In genomic region chr2:18046186-18046585, GRCm38 (mm10) we compare ENCODE assay signal across 8 mouse cellular contexts. TPM values are rescaled to one million over a fixed set of nuclear protein-coding genes. Genes with fewer than 3 reads are reported as not detected.
DNase-seq lines count a peak whose midpoint lies in the region; ATAC-seq and TF ChIP-seq lines count a peak whose summit lies in the region.

No protein-coding gene starts in this region.

- intact Hi-C loops in heart, adult 2 months (cut with DNase I), result loop anchor here (2.0 to 5.0 kb wide), 4 partner anchors 19 to 1611 kb away; partner anchors contain the start of genes Bmi1 and Otud1

- TF ChIP-seq EP300 in heart, adult 2 months (IDR thresholded peaks at IDR 0.05; ENCODE audit: insufficient read depth, low read depth, low read length), result no peak
- TF ChIP-seq EP300 in CH12.LX (IDR thresholded peaks at IDR 0.05; ENCODE audit: low read length), result no peak
- no peak for TF ChIP-seq EP300 in liver, embryonic 14.5 days (IDR thresholded peaks at IDR 0.05; ENCODE audit: low read depth)

- peaks cover 15% of the 10 kb centered on the region for H3K36me3 ChIP-seq in heart, adult 2 months (ENCODE audit: control insufficient read depth, insufficient read depth, low read length)
- H3K36me3 ChIP-seq in CH12.LX (replicated peaks in 1 of 2; ENCODE audit: control insufficient read depth in 1 of 2, insufficient read depth in 1 of 2, low read length in 1 of 2), result no peaks in the 10 kb centered on the region
- H3K36me3 ChIP-seq in forebrain, embryonic 14.5 days (ENCODE audit: control insufficient read depth, insufficient read depth, low read length), result no peaks in the 10 kb centered on the region
- H3K36me3 ChIP-seq in liver, embryonic 14.5 days (replicated peaks; ENCODE audit: control insufficient read depth, insufficient read depth, low read depth), result no peaks in the 10 kb centered on the region

- 8% methylated on average over 4 of the region's 4 CpGs for WGBS in heart, adult 2 months
- 0% methylated on average over 4 of the region's 4 CpGs for WGBS in forebrain, embryonic 14.5 days
- WGBS in liver, embryonic 14.5 days (ENCODE audit: insufficient replicate concordance), result 15% methylated on average over 4 of the region's 4 CpGs

- H3K27ac ChIP-seq in heart, adult 2 months, result peak overlapping the region; percentile 95
- no peak overlapping the region for H3K27ac ChIP-seq in CH12.LX (ENCODE audit: insufficient read depth, low read depth)
- H3K27ac ChIP-seq in forebrain, embryonic 14.5 days (ENCODE audit: low read depth, low read length), result peak overlapping the region; percentile 100
- H3K27ac ChIP-seq in liver, embryonic 14.5 days, result no peak overlapping the region

- TF ChIP-seq RAD21 in CH12.LX (IDR thresholded peaks at IDR 0.05; ENCODE audit: low read depth, low read length), result no peak

- TF ChIP-seq POLR2A in heart, adult 2 months (IDR thresholded peaks at IDR 0.05; ENCODE audit: insufficient read depth, low read depth, low read length), result no peak
- no peak for TF ChIP-seq POLR2A in CH12.LX (IDR thresholded peaks at IDR 0.05; ENCODE audit: low read depth, low read length)

- TF ChIP-seq CTCF in heart, adult 2 months (IDR thresholded peaks at IDR 0.05), result no peak
- no peak for TF ChIP-seq CTCF in CH12.LX (conservative IDR thresholded peaks at IDR 0.05 in 1 of 2, IDR thresholded peaks at IDR 0.05 in 1 of 2; ENCODE audit: low read depth in 2 of 2, low read length in 2 of 2)
- no peak for TF ChIP-seq CTCF in liver, embryonic 14.5 days (IDR thresholded peaks at IDR 0.05; ENCODE audit: low read depth)

- H3K4me3 ChIP-seq in heart, adult 2 months, result peak overlapping the region; percentile 74
- H3K4me3 ChIP-seq in CH12.LX (replicated peaks in 1 of 3; ENCODE audit: low read depth in 2 of 3, low read length in 2 of 3, poor library complexity in 1 of 3), result peak overlapping the region in 2 of 3 experiments; percentile 65 to 66
- H3K4me3 ChIP-seq in forebrain, embryonic 14.5 days (ENCODE audit: low read depth, low read length), result peak overlapping the region; percentile 98
- peak overlapping the region in 1 of 2 experiments; percentile 67; a peak in 2 of 4 replicates for H3K4me3 ChIP-seq in liver, embryonic 14.5 days (ENCODE audit: insufficient read depth in 1 of 2, low read depth in 2 of 2, low read length in 2 of 2)

- H3K9me3 ChIP-seq in CH12.LX (replicated peaks; ENCODE audit: low read length), result no peaks in the 10 kb centered on the region
- H3K9me3 ChIP-seq in forebrain, embryonic 14.5 days (replicated peaks; ENCODE audit: control insufficient read depth, low read length), result no peaks in the 10 kb centered on the region
- no peaks in the 10 kb centered on the region for H3K9me3 ChIP-seq in liver, embryonic 14.5 days (ENCODE audit: control insufficient read depth, low read length)

- ATAC-seq in forebrain, embryonic 14.5 days, result no peak
- ATAC-seq in liver, embryonic 14.5 days (ENCODE audit: insufficient read depth), result no peak

- no peaks in the 10 kb centered on the region; the same call in 1 of the 2 replicates for H3K79me2 ChIP-seq in heart, adult 2 months (replicated peaks; ENCODE audit: control insufficient read depth, insufficient read depth, low read length)
- H3K79me2 ChIP-seq in CH12.LX (replicated peaks; ENCODE audit: control insufficient read depth, extremely low read depth, insufficient read depth, poor library complexity, severe bottlenecking), result peaks cover 2% of the 10 kb centered on the region; the same call in 1 of the 2 replicates

- peaks cover 3% of the 10 kb centered on the region for H3K4me1 ChIP-seq in heart, adult 2 months (ENCODE audit: control insufficient read depth, insufficient read depth, low read length)
- peaks cover 2 to 42% of the 10 kb centered on the region in 2 experiments; a peak in 3 of 4 replicates for H3K4me1 ChIP-seq in CH12.LX (ENCODE audit: control insufficient read depth in 1 of 2, insufficient read depth in 2 of 2)
- peaks cover 28% of the 10 kb centered on the region for H3K4me1 ChIP-seq in forebrain, embryonic 14.5 days (ENCODE audit: control insufficient read depth, insufficient read depth, low read length)
- H3K4me1 ChIP-seq in liver, embryonic 14.5 days (replicated peaks; ENCODE audit: control insufficient read depth in 2 of 2, insufficient read depth in 2 of 2, low read length in 1 of 2), result peaks cover 0 to 11% of the 10 kb centered on the region in 2 experiments; a peak in 3 of 4 replicates

- peak overlapping the region; percentile 75 for H3K4me2 ChIP-seq in CH12.LX (ENCODE audit: insufficient read depth, low read depth, poor library complexity, severe bottlenecking)
- peak overlapping the region; percentile 94 for H3K4me2 ChIP-seq in forebrain, embryonic 14.5 days (ENCODE audit: low read length)
- peak overlapping the region; percentile 70 for H3K4me2 ChIP-seq in liver, embryonic 14.5 days (ENCODE audit: low read depth)

- DNase-seq in heart, adult 2 months, result no peak
- no peak for DNase-seq in heart, adult 9 months (ENCODE audit: low spot score in 2 of 2)
- DNase-seq in CH12.LX (ENCODE audit: extremely low read depth), result no peak
- DNase-seq in forebrain, embryonic 14.5 days (ENCODE audit: low spot score), result no peak
- DNase-seq in liver, embryonic 14.5 days (ENCODE audit: low read depth in 3 of 3, low spot score in 3 of 3), result no peak
- DNase-seq in thymus, postnatal 14 days, result no peak
- DNase-seq in frontal cortex, postnatal 25 days (ENCODE audit: low spot score in 2 of 2), result no peak
- no peak for DNase-seq in adrenal gland, postnatal 10 days

- no peaks in the 10 kb centered on the region for H3K27me3 ChIP-seq in heart, adult 2 months (ENCODE audit: control insufficient read depth, insufficient read depth, low read length)
- H3K27me3 ChIP-seq in CH12.LX (replicated peaks), result peaks cover 19% of the 10 kb centered on the region
- no peaks in the 10 kb centered on the region for H3K27me3 ChIP-seq in forebrain, embryonic 14.5 days (replicated peaks; ENCODE audit: control insufficient read depth, insufficient read depth, low read length)
- peaks cover 71% of the 10 kb centered on the region for H3K27me3 ChIP-seq in liver, embryonic 14.5 days (ENCODE audit: control insufficient read depth, insufficient read depth, low read length)

- in situ Hi-C loops in CH12.LX (cut with MboI; ENCODE audit: low pct_ligation_motif_present, low pct_unique_long_range_greater_than_20kb, low sequenced_read_pairs), result loop anchor here (25.0 kb wide), 2 partner anchors 316 to 641 kb away; partner anchors contain the start of genes Bmi1 and Spag6

- dilution Hi-C loops in CH12.LX (cut with MboI; ENCODE audit: extremely low pct_ligation_motif_present, extremely low pct_unique_long_range_greater_than_20kb, low sequenced_read_pairs), result no loop called here

- peak overlapping the region; percentile 99 for H3K9ac ChIP-seq in heart, adult 2 months (ENCODE audit: low read depth, low read length)
- H3K9ac ChIP-seq in CH12.LX (ENCODE audit: insufficient read depth, low read depth), result peak overlapping the region; percentile 49; the same call in 1 of the 2 replicates
- H3K9ac ChIP-seq in forebrain, embryonic 14.5 days (ENCODE audit: low read length), result peak overlapping the region; percentile 100
- no peak overlapping the region for H3K9ac ChIP-seq in liver, embryonic 14.5 days (replicated peaks)

TF ChIP-seq in CH12.LX, 34 proteins besides CTCF, POLR2A, EP300 and RAD21 (continues in another document):
- TF ChIP-seq CHD1 (IDR thresholded peaks at IDR 0.05; ENCODE audit: low read depth, low read length), result no peak
- TF ChIP-seq BHLHE40 (IDR thresholded peaks at IDR 0.05; ENCODE audit: low read depth, low read length), result no peak
- TF ChIP-seq MEF2A (IDR thresholded peaks at IDR 0.05; ENCODE audit: borderline replicate concordance, low read depth, low read length), result no peak
- TF ChIP-seq HCFC1 (IDR thresholded peaks at IDR 0.05; ENCODE audit: low read depth, low read length), result no peak

RNA-seq across cellular contexts. Expression of gene Skida1, which starts 2.7 kb away (rescaled TPM):
- total RNA-seq in heart, adult 2 months (2021), result 1 to 10 TPM; 1.7 to 4.5 TPM
- 2.0 and 3.7 TPM in 2 replicates for polyA plus RNA-seq in heart, adult 2 months (2012; rRNA removed)
- total RNA-seq in CH12.LX (2012; rRNA removed) (0.85 and 1.3 TPM in 2 replicates), CH12.LX (2014; rRNA removed) (0.35 and 0.59 TPM in 2 replicates)
- 0.26 and 0.36 TPM in 2 replicates for polyA plus RNA-seq in CH12.LX (2012; ENCODE audit: insufficient read length, low read depth)
- polyA plus RNA-seq in forebrain, embryonic 14.5 days (2014; fragmentation: Nextera tagmentation; extraction: Ambion mirVana), result 10.8 and 13.2 TPM in 2 replicates
- polyA plus RNA-seq in liver, embryonic 14.5 days (2012; rRNA removed), result 0.48 and 0.60 TPM in 2 replicates
- 0.27 and 0.43 TPM in 2 replicates for polyA plus RNA-seq in liver, embryonic 14.5 days (2014; fragmentation: Nextera tagmentation; extraction: Ambion mirVana)
- total RNA-seq in adrenal gland, postnatal 10 days (2021), result 1 to 10 TPM; 3.5 to 4.9 TPM

RNA-seq across cellular contexts. Expression of gene A930004D18Rik, which starts 8.6 kb away (rescaled TPM):
- 1 to 10 TPM; 3.4 to 4.5 TPM for total RNA-seq in heart, adult 2 months (2021)
- 2.2 and 3.9 TPM in 2 replicates for polyA plus RNA-seq in heart, adult 2 months (2012; rRNA removed)
- 0.67 and 0.72 TPM in 2 replicates for total RNA-seq in CH12.LX (2012; rRNA removed)
- total RNA-seq in CH12.LX (2014; rRNA removed), result 0.15 and 0.22 TPM in 2 replicates
- polyA plus RNA-seq in CH12.LX (2012; ENCODE audit: insufficient read length, low read depth), result 1.7 and 2.0 TPM in 2 replicates
- 9.9 and 11.7 TPM in 2 replicates for polyA plus RNA-seq in forebrain, embryonic 14.5 days (2014; fragmentation: Nextera tagmentation; extraction: Ambion mirVana)
- 0.32 and 0.48 TPM in 2 replicates for polyA plus RNA-seq in liver, embryonic 14.5 days (2012; rRNA removed)
- 0.36 and 0.81 TPM in 2 replicates for polyA plus RNA-seq in liver, embryonic 14.5 days (2014; fragmentation: Nextera tagmentation; extraction: Ambion mirVana)
- 1 to 10 TPM; 2.3 to 6.1 TPM for total RNA-seq in adrenal gland, postnatal 10 days (2021)

RNA-seq across cellular contexts. Expression of gene Mllt10, which starts 8.9 kb away (rescaled TPM):
- total RNA-seq in heart, adult 2 months (2021), result 10 to 100 TPM; 32.5 to 32.8 TPM
- 20.6 and 23.3 TPM in 2 replicates for polyA plus RNA-seq in heart, adult 2 months (2012; rRNA removed)
- total RNA-seq in CH12.LX (2012; rRNA removed), result 23.4 and 27.2 TPM in 2 replicates
- total RNA-seq in CH12.LX (2014; rRNA removed), result 22.0 and 23.0 TPM in 2 replicates
- 36.6 and 39.2 TPM in 2 replicates for polyA plus RNA-seq in CH12.LX (2012; ENCODE audit: insufficient read length, low read depth)
- 38.7 and 43.5 TPM in 2 replicates for polyA plus RNA-seq in forebrain, embryonic 14.5 days (2014; fragmentation: Nextera tagmentation; extraction: Ambion mirVana)
- polyA plus RNA-seq in liver, embryonic 14.5 days (2012; rRNA removed), result 13.4 and 16.4 TPM in 2 replicates
- polyA plus RNA-seq in liver, embryonic 14.5 days (2014; fragmentation: Nextera tagmentation; extraction: Ambion mirVana), result 14.4 and 19.7 TPM in 2 replicates
- total RNA-seq in adrenal gland, postnatal 10 days (2021), result 10 to 100 TPM; 35.1 to 44.5 TPM

RNA-seq across cellular contexts. Expression of gene H2al2a, which starts 49.4 kb away (rescaled TPM):
- total RNA-seq in heart, adult 2 months (2021), result not detected
- 0.51 TPM in 1 of 2 replicates, not detected in the other for polyA plus RNA-seq in heart, adult 2 months (2012; rRNA removed)
- total RNA-seq in CH12.LX (2012; rRNA removed) (not detected in 2 replicates), CH12.LX (2014; rRNA removed) (not detected in 2 replicates)
- polyA plus RNA-seq in CH12.LX (2012; ENCODE audit: insufficient read length, low read depth), result not detected in 2 replicates
- not detected in 2 replicates for polyA plus RNA-seq in forebrain, embryonic 14.5 days (2014; fragmentation: Nextera tagmentation; extraction: Ambion mirVana)
- not detected in 2 replicates for polyA plus RNA-seq in liver, embryonic 14.5 days (2012; rRNA removed)
- polyA plus RNA-seq in liver, embryonic 14.5 days (2014; fragmentation: Nextera tagmentation; extraction: Ambion mirVana), result not detected in 2 replicates
- not detected for total RNA-seq in adrenal gland, postnatal 10 days (2021)

Comparison
In these comparisons a context has a peak if more than half of its experiments do, and no peak if none do; other contexts are left out.
1. H3K27ac ChIP-seq: peak in heart, adult 2 months (single experiment) and forebrain, embryonic 14.5 days (single experiment); none in CH12.LX (single experiment) and liver, embryonic 14.5 days (single experiment).
2. Peak in every context shown above with its lines, with median percentiles within 50 percentile points of each other: H3K4me2 ChIP-seq.